Mouse (Mus musculus) midbrain, postnatal 0 days (tissue): Measurements from ENCODE around the gene Cdkn2b. TPM values are rescaled to one million over a fixed set of nuclear protein-coding genes. Genes with fewer than 3 reads are reported as not detected.

ENCODE experiments used
- ATAC-seq: fragments of 200-750 bp; cut with Nextera tagmentation; 2 replicates; pipeline ENCODE4 v1.8.0; 2017; ENCODE audit warnings: moderate number of reproducible peaks, mild to moderate bottlenecking, moderate TSS enrichment, moderate library complexity; ENCODE audit not compliant: low FRiP score
- DNase-seq: peaks from one replicate; pipeline ENCODE4 v3.0.0-alpha.2; 2015; ENCODE audit warnings: low spot score
- H3K27ac ChIP-seq: fragments of 300-500 bp; sonication (generic); 2 replicates; pipeline ENCODE4 v1.5.1; 2014; ENCODE audit warnings: low read depth, mild to moderate bottlenecking, low read length, mixed read lengths
- H3K27me3 ChIP-seq: fragments of 300-500 bp; sonication (generic); 2 replicates; pipeline ENCODE4 v1.6.1; 2014; ENCODE audit warnings: low read length, control low read depth, mixed read lengths; ENCODE audit not compliant: insufficient read depth
- H3K36me3 ChIP-seq: fragments of 300-500 bp; sonication (generic); 2 replicates; pipeline ENCODE4 v1.6.1; 2014; ENCODE audit warnings: low read length, control low read depth, mixed read lengths; ENCODE audit not compliant: insufficient read depth
- H3K4me1 ChIP-seq: fragments of 300-500 bp; sonication (generic); 2 replicates; pipeline ENCODE4 v1.6.1; 2014; ENCODE audit warnings: mild to moderate bottlenecking, control low read depth, antibody characterized with exemption, low read length, mixed read lengths; ENCODE audit not compliant: insufficient read depth
- H3K4me2 ChIP-seq: fragments of 300-500 bp; sonication (generic); 2 replicates; pipeline ENCODE4 v1.6.1; 2014; ENCODE audit warnings: low read depth, mild to moderate bottlenecking, low read length, mixed read lengths; ENCODE audit not compliant: poor library complexity, severe bottlenecking
- H3K4me3 ChIP-seq: fragments of 300-500 bp; sonication (generic); 2 replicates; pipeline ENCODE4 v1.5.1; 2014; ENCODE audit warnings: low read depth, mild to moderate bottlenecking, low read length, moderate library complexity
- H3K9ac ChIP-seq: fragments of 300-500 bp; sonication (generic); replicated peaks from 2 replicates; pipeline ENCODE4 v1.6.1; 2014; ENCODE audit warnings: mild to moderate bottlenecking, low read length, moderate library complexity, mixed read lengths; ENCODE audit not compliant: poor library complexity, severe bottlenecking
- H3K9me3 ChIP-seq: fragments of 300-500 bp; sonication (generic); 2 replicates; pipeline ENCODE4 v1.6.1; 2016; ENCODE audit warnings: low read length, control low read depth
- CTCF ChIP-seq: IDR thresholded peaks from 2 replicates; pipeline ENCODE4 v1.5.1; 2016; ENCODE audit warnings: antibody characterized with exemption, mild to moderate bottlenecking
- WGBS: fragments of 180-500 bp; shearing (Covaris S2); extraction: QIAGEN DNeasy Blood & Tissue Kit; methylation state at CpG from one replicate; pipeline ENCODE4 v1.1.7; 2014; 5-methylcytosine and 5-hydroxymethylcytosine counted together
- polyA plus RNA-seq: library from polyadenylated mRNA; unstranded; fragments of >200 nt; fragmentation: Nextera tagmentation; extraction: Ambion mirVana; gene quantifications from 2 replicates; pipeline ENCODE4 v1.2.1, GENCODE M21; 2015
- total RNA-seq: library from RNA; depleted of rRNA; stranded (reverse); fragments of >200 nt; gene quantifications from 2 replicates; pipeline ENCODE4 v1.2.3, GENCODE M21; 2014

Gene Cdkn2b
- total and polyA plus RNA-seq, 2 experiments from 2014 or later = 2.1 to 4.2 TPM

DNA sequence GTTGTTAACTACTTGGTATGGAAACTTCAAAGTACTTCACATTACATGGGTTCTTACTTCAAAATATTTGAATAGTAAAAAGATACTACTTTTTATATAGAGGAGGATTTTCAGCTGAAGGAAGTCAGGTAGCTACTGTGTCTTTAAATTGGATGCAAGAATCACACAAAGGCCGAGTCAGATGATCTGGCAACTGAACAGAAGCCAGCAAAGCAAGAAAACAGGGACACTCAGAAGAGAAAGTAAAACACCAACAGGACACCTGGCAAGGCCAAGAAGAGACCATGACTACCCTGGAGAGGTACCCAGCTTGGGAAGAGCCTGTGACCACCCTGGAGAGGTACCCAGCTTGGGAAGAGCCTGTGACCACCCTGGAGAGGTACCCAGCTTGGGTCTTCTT, 24.3 kb downstream of the Cdkn2b start:
- H3K27me3 ChIP-seq = peaks cover 80% of the 10 kb centered on the region
- 0% methylated on average over 1 of the region's 1 CpGs for WGBS

DNA sequence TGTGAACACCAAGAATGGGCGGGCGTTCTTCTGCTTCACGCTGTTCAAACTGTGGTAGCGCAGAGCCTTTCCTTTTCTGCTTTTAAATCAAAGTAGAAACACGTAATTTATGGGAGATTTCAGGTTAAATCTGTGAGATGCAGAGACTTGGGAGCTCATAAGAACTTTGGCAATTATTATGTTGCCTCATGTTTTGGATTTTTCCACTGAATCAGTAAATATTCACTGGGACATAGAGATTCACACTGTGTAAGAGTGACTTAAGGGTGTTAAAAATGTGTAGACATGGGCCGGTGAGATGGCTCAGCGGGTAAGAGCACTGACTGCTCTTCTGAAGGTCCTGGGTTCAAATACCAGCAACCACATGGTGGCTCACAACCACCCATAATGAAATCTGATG, 25.2 kb downstream of the Cdkn2b start:
- Histone ChIP-seq H3K4me1 (no peaks in the 10 kb centered on the region; the same call in 1 of the 2 replicates), H3K9ac (no peak overlapping the region), H3K4me2 (no peak overlapping the region), H3K27ac (no peak overlapping the region), H3K9me3 (no peaks in the 10 kb centered on the region), H3K4me3 (no peak overlapping the region), H3K27me3 (peaks cover 80% of the 10 kb centered on the region), H3K36me3 (no peaks in the 10 kb centered on the region)
- ATAC-seq = no peak
- WGBS = 32% methylated on average over 7 of the region's 7 CpGs
- DNase-seq = no peak
- TF ChIP-seq CTCF = no peak

More for the DNA sequence above, 24.3 kb downstream of the Cdkn2b start:
- Histone ChIP-seq H3K9me3 (no peaks in the 10 kb centered on the region), H3K27ac (no peak overlapping the region), H3K4me3 (no peak overlapping the region), H3K4me1 (no peaks in the 10 kb centered on the region; the same call in 1 of the 2 replicates), H3K36me3 (no peaks in the 10 kb centered on the region), H3K9ac (no peak overlapping the region), H3K4me2 (no peak overlapping the region)
- TF ChIP-seq CTCF = no peak
- DNase-seq (no peak), ATAC-seq (no peak)

DNA sequence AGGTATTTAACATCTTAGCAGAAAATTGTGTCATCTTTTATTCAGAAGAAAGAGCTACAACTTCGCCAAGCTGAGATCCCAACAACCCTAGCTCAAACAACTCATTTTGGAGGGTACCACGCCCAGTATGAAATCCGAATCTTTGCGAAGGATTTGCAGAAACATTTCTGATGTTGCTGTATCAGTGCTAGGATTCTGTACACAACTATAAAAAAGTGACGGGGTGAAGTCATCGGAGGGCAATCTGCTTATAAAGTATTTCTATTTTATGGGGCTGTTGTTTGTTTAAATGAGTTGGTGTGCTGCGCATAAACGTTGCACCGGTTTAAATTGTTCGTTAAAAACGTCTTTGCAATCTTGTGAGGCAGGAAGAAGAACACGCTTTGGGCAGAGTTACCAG, 28.2 kb downstream of the Cdkn2b start:
- no peak overlapping the region for H3K4me2 ChIP-seq
- H3K27me3 ChIP-seq = peaks cover 79% of the 10 kb centered on the region
- H3K4me1 ChIP-seq = no peaks in the 10 kb centered on the region; the same call in 1 of the 2 replicates
- ATAC-seq = no peak
- 1% methylated on average over 12 of the region's 12 CpGs for WGBS
- no peak for TF ChIP-seq CTCF
- no peak for DNase-seq
- no peak overlapping the region for H3K4me3 ChIP-seq
- no peak overlapping the region for H3K27ac ChIP-seq
- no peaks in the 10 kb centered on the region for H3K9me3 ChIP-seq
- H3K36me3 ChIP-seq = no peaks in the 10 kb centered on the region
- no peak overlapping the region for H3K9ac ChIP-seq

DNA sequence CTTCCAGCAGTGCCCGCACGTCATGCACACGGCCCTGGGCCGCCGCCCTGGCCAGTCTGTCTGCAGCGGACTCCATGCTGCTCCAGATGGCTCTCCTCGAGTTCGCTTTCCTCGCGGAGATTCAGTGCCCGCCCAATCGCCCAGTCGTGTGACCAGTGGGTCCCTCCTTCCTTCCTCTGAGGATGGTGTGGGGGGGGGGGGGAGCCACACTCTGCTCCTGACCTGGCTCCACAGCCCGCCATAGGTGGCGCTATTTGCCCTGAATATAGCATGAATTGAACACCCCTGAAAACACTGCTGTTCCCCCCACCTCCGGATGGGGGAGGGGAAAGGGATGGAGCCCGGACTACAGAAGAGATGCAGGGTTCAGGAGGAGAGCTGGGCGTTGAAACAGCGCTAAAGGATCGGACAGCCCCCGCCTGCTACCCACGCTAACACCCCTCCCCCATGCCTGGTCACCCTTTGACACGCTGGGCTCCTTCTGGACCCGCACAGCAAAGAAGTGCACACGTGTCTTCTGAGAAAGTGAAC, 28.7 kb downstream of the Cdkn2b start:
- Histone ChIP-seq H3K4me1 (no peaks in the 10 kb centered on the region; the same call in 1 of the 2 replicates), H3K4me2 (no peak overlapping the region), H3K9me3 (no peaks in the 10 kb centered on the region), H3K27ac (no peak overlapping the region), H3K4me3 (no peak overlapping the region), H3K27me3 (peaks cover 79% of the 10 kb centered on the region), H3K9ac (no peak overlapping the region), H3K36me3 (no peaks in the 10 kb centered on the region)
- ATAC-seq (0 out of 2 replicates have a peak, but pooled peaks have one; percentile 44), DNase-seq (peak; percentile 12)
- peak; percentile 41 for TF ChIP-seq CTCF
- 1% methylated on average over 25 of the region's 25 CpGs for WGBS

DNA sequence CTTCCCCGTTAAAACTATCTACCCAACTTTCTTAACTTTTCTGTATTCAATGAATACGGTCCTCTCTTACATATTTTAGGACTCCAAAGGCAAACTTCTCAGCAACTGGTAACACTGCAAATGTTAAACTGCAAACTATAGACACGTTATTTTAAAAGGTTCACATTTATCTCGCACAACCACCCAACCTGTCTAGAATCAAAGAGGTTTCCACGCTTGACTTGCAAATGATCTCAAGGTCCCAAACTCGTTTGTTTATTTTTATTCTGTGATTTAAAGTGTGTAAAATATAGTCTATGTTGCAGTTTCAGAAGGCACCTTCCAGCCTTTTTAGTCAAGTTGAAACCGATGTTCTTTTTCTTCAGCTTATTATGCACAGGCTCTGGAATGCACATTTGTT, 29.6 kb downstream of the Cdkn2b start:
- Histone ChIP-seq H3K9ac (no peak overlapping the region), H3K4me2 (no peak overlapping the region), H3K27ac (no peak overlapping the region), H3K9me3 (no peaks in the 10 kb centered on the region), H3K36me3 (no peaks in the 10 kb centered on the region), H3K4me1 (no peaks in the 10 kb centered on the region; the same call in 1 of the 2 replicates), H3K4me3 (no peak overlapping the region), H3K27me3 (peaks cover 76% of the 10 kb centered on the region)
- 2% methylated on average over 7 of the region's 7 CpGs for WGBS
- no peak for DNase-seq
- no peak for ATAC-seq
- no peak for TF ChIP-seq CTCF

DNA sequence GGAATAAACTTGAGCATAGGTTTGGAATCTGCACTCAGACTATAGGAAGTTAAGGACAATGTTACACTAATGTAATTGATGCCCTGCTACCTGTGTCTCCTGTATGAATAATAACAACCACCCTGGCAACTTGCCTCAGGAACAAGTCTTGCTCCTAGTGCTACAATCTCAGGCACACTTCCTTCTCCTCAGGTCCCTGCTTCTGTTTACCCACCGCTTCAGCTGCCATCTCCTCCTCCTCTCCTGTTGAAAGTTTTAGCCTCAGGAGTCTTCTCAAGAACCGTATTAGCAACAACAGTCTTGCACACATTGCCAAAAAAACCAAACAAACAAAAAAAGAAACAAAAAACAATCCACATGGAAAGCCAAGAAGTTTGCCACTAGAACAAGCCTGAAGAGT, 31.2 kb downstream of the Cdkn2b start:
- peaks cover 79% of the 10 kb centered on the region for H3K27me3 ChIP-seq
- H3K4me2 ChIP-seq = no peak overlapping the region
- no peaks in the 10 kb centered on the region; the same call in 1 of the 2 replicates for H3K4me1 ChIP-seq
- H3K4me3 ChIP-seq = no peak overlapping the region
- H3K9me3 ChIP-seq = no peaks in the 10 kb centered on the region
- no peak for ATAC-seq
- H3K27ac ChIP-seq = no peak overlapping the region
- no peaks in the 10 kb centered on the region for H3K36me3 ChIP-seq
- no peak overlapping the region for H3K9ac ChIP-seq
- no peak for DNase-seq
- WGBS = 1% methylated on average over 2 of the region's 2 CpGs
- no peak for TF ChIP-seq CTCF
